In genomic region chr17:9975995-9976394, GRCm38 (mm10) we compare ENCODE assay signal across 23 mouse cellular contexts.
A peak's percentile ranks its signal among the peaks of the same experiment; 100 is the strongest.
DNase-seq lines count a peak whose midpoint lies in the region; ATAC-seq and TF ChIP-seq lines count a peak whose summit lies in the region.
"Had no signal": no experiment of that assay in that cellular context is flagged by ENCODE, and none has a peak within 500 bp of the region (broad histone marks: within the 10 kb centered on the region; RNA-seq: fewer than 3 reads in every experiment).

No protein-coding gene starts in this region.

- H3K9ac ChIP-seq in heart, embryonic 13.5 days, result no peak overlapping the region
- no peak overlapping the region for H3K9ac ChIP-seq in intestine, embryonic 16.5 days (ENCODE audit: low read depth, low read length)
- H3K9ac ChIP-seq: hindbrain, embryonic 15.5 days; liver, embryonic 15.5 days; midbrain, embryonic 15.5 days had no signal

- no peak for TF ChIP-seq POLR2A in cortical plate, adult 2 months (IDR thresholded peaks at IDR 0.05; ENCODE audit: extremely low read depth, insufficient read depth, low read length)

- no peak for TF ChIP-seq CTCF in cortical plate, adult 2 months (IDR thresholded peaks at IDR 0.05; ENCODE audit: extremely low read depth, insufficient read depth, low read length)

- no peak overlapping the region for H3K4me3 ChIP-seq in cortical plate, adult 2 months (ENCODE audit: insufficient read depth, low read length)
- H3K4me3 ChIP-seq in heart, embryonic 13.5 days, result no peak overlapping the region
- H3K4me3 ChIP-seq in intestine, embryonic 16.5 days (ENCODE audit: low read length), result no peak overlapping the region
- H3K4me3 ChIP-seq: forebrain, embryonic 10.5 days; hindbrain, embryonic 15.5 days; limb, embryonic 10.5 days; liver, embryonic 15.5 days; midbrain, embryonic 15.5 days had no signal

- H3K36me3 ChIP-seq in heart, embryonic 13.5 days, result no peaks in the 10 kb centered on the region
- H3K36me3 ChIP-seq in intestine, embryonic 16.5 days (ENCODE audit: control insufficient read depth, insufficient read depth, low read length), result no peaks in the 10 kb centered on the region
- H3K36me3 ChIP-seq: forebrain, embryonic 10.5 days; hindbrain, embryonic 15.5 days; limb, embryonic 10.5 days; liver, embryonic 15.5 days; midbrain, embryonic 15.5 days had no signal

- H3K4me1 ChIP-seq in cortical plate, adult 2 months (ENCODE audit: control insufficient read depth, insufficient read depth, low read length), result no peaks in the 10 kb centered on the region
- peaks cover 39% of the 10 kb centered on the region for H3K4me1 ChIP-seq in heart, embryonic 13.5 days
- peaks cover 10% of the 10 kb centered on the region for H3K4me1 ChIP-seq in intestine, embryonic 16.5 days (ENCODE audit: control insufficient read depth, insufficient read depth, low read length)
- H3K4me1 ChIP-seq: limb, embryonic 10.5 days; liver, embryonic 15.5 days had no signal

- H3K9me3 ChIP-seq in heart, embryonic 13.5 days, result no peaks in the 10 kb centered on the region
- H3K9me3 ChIP-seq in intestine, embryonic 16.5 days (ENCODE audit: control insufficient read depth, low read length), result no peaks in the 10 kb centered on the region
- H3K9me3 ChIP-seq: forebrain, embryonic 10.5 days; hindbrain, embryonic 15.5 days; limb, embryonic 10.5 days; liver, embryonic 15.5 days; midbrain, embryonic 15.5 days had no signal

- ATAC-seq in heart, embryonic 13.5 days (ENCODE audit: extremely low read depth, insufficient number of reproducible peaks, low FRiP score, low TSS enrichment), result no peak
- ATAC-seq in intestine, embryonic 16.5 days, result no peak
- ATAC-seq: forebrain, embryonic 16.5 days; midbrain, embryonic 15.5 days had no signal

- H3K27ac ChIP-seq in cortical plate, adult 2 months (ENCODE audit: insufficient read depth, low read length), result 0 out of 2 replicates have a peak overlapping the region, but pooled peaks have one; percentile 13
- H3K27ac ChIP-seq in heart, embryonic 13.5 days (replicated peaks), result peak overlapping the region; percentile 76
- H3K27ac ChIP-seq in intestine, embryonic 16.5 days (ENCODE audit: low read length), result no peak overlapping the region
- H3K27ac ChIP-seq: forebrain, embryonic 10.5 days; hindbrain, embryonic 15.5 days; limb, embryonic 10.5 days; liver, embryonic 15.5 days; macrophage; midbrain, embryonic 15.5 days had no signal

- peak; percentile 14 to 32 for DNase-seq in heart, adult 18-20 months
- peak; percentile 23 for DNase-seq in heart, postnatal 4 days
- no peak for DNase-seq in adrenal gland, adult 8-10 months
- DNase-seq in thymus, postnatal 0 days (ENCODE audit: low spot score), result no peak
- DNase-seq: adrenal gland, postnatal 14 days; cerebellum, adult 2 months; cerebellum, postnatal 36 days; gastrocnemius, postnatal 36 days; kidney, adult 9 months; kidney, postnatal 14 days; liver; right cerebral cortex, postnatal 25 days; thymus, postnatal 25 days had no signal

- H3K27me3 ChIP-seq in heart, embryonic 13.5 days (replicated peaks), result no peaks in the 10 kb centered on the region
- no peaks in the 10 kb centered on the region for H3K27me3 ChIP-seq in intestine, embryonic 16.5 days (replicated peaks; ENCODE audit: control insufficient read depth, insufficient read depth, low read length)
- H3K27me3 ChIP-seq: hindbrain, embryonic 15.5 days; liver, embryonic 15.5 days; midbrain, embryonic 15.5 days had no signal

- WGBS in heart, embryonic 13.5 days, result 45% methylated on average over 14 of the region's 14 CpGs
- WGBS in intestine, embryonic 16.5 days, result 85% methylated on average over 14 of the region's 14 CpGs

- 0 out of 2 replicates have a peak overlapping the region, but pooled peaks have one; percentile 7 for H3K4me2 ChIP-seq in heart, embryonic 13.5 days
- no peak overlapping the region for H3K4me2 ChIP-seq in intestine, embryonic 16.5 days (ENCODE audit: low read depth, low read length)
- H3K4me2 ChIP-seq: hindbrain, embryonic 15.5 days; liver, embryonic 15.5 days; midbrain, embryonic 15.5 days had no signal

Comparison
In these comparisons a context has a peak if more than half of its experiments do, and no peak if none do; other contexts are left out.
1. DNase-seq: peak in heart, adult 18-20 months (2 of 2) and heart, postnatal 4 days (single experiment); none in adrenal gland, adult 8-10 months (single experiment) and thymus, postnatal 0 days (single experiment).